Mouse (Mus musculus): ENCODE results near the gene Nit1. TPM values are rescaled to one million over a fixed set of nuclear protein-coding genes. Genes with fewer than 3 reads are reported as not detected.
"Not testable (repeated sequence)": the region's sequence is repeated elsewhere in the genome, so short reads cannot be mapped to it uniquely, and the experiment has no call there.

Gene Nit1
- polyA plus RNA-seq, 1 experiment = 34.7 TPM

DNA sequence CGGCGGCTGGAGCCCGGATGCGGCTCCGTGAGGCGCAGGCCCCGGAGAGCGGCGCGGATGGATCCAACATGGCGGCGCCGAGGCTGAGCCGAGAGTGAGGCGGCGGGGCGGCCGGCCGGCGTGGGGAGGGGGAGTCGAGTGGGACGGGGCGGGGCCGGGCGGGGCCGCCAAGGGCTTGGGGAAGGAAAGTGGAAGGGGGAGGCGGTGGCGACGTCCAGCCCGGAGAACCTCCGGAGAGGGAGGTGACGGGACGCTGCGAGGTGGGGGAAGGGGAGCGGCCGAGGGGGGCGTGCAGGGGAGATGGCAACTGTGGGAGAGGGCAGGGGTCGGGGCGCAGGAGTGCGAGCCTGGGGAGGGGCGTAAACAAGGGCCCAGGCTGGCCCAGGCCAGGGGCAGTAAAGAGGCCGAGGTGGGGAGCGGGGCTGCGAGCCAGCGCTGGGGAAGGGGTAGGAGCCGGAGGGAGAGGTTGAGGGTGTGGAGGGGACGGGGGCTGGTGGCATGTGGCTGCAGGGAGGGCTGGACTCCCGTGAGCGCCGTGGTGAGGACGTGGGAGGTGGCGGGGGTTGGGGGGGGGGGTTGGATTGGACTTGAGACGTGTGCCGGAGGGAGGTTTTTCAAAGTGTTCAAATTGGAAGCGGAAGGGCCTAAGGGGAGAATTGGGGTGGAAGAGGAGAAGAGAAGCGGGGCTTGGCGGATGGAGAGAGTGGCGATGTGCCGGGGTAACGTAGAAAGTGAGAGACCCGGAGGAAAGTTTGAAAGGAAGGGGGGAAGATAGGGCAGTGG lies 15.8 kb downstream of the Nit1 start:
- TF ChIP-seq CTCF (IDR thresholded peaks at IDR 0.05; ENCODE audit: low read depth, low read length) = no peak
- TF ChIP-seq POLR2A (IDR thresholded peaks at IDR 0.05; ENCODE audit: borderline replicate concordance, low read depth, low read length) = no peak
- Histone ChIP-seq H3K4me3 (ENCODE audit: insufficient read depth, low read length) (peak overlapping the region; percentile 88), H3K4me1 (ENCODE audit: control insufficient read depth, insufficient read depth, low read length) (peaks cover 27% of the 10 kb centered on the region), H3K27ac (ENCODE audit: insufficient read depth, low read depth, low read length) (peak overlapping the region; percentile 93)

DNA sequence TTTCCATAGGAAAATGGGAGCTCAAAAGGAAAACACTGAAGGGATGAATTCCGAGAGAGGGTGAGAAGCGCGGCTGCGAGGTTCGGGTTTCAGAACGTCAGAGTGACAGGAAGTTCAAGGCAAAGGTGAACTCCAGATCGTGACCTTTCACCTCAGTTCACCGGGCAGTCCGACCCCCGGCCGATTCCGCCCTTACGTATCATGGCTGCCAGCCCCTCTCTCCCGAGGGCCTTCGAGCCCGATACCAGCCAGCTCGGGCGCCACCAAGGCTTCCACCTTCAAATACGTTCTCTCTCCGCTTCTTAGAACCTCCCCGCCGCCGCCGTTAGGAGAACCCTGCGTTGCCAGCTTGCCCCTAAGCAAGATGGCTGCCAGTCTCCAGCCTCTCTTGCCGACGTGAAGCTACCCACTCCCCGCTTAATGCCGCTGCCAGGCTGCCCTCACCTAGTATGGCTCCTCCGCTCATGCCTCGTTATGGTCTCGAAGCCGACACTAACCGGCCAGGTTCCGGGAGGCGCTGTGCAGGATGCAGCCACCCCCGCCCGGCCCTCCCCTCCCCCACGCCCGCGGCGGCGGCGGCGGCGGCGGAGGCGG lies 16.5 kb downstream of the Nit1 start, which contains the start of gene Dedd:
Dedd (plus strand) TSS at position 307 of the 594 bp plus-strand sequence.
- peak within 1 kb of the TSS; percentile 88 for H3K4me3 ChIP-seq (ENCODE audit: insufficient read depth, low read length)
- no peak for TF ChIP-seq CTCF (IDR thresholded peaks at IDR 0.05; ENCODE audit: low read depth, low read length)
- peaks cover 27% of the 10 kb centered on the region for H3K4me1 ChIP-seq (ENCODE audit: control insufficient read depth, insufficient read depth, low read length)
- H3K27ac ChIP-seq (ENCODE audit: insufficient read depth, low read depth, low read length) = peak within 1 kb of the TSS; percentile 93

- H3K27ac ChIP-seq (ENCODE audit: insufficient read depth, low read depth, low read length) = peak overlapping the region; percentile 93
- H3K4me3 ChIP-seq (ENCODE audit: insufficient read depth, low read length) = peak overlapping the region; percentile 88
- peaks cover 27% of the 10 kb centered on the region for H3K4me1 ChIP-seq (ENCODE audit: control insufficient read depth, insufficient read depth, low read length)
- no peak for TF ChIP-seq POLR2A (IDR thresholded peaks at IDR 0.05; ENCODE audit: borderline replicate concordance, low read depth, low read length)
- TF ChIP-seq CTCF (IDR thresholded peaks at IDR 0.05; ENCODE audit: low read depth, low read length) = no peak
Measured at GRCm38 (mm10) chr1:171328244-171328643, 17.2 kb downstream of the Nit1 start.

DNA sequence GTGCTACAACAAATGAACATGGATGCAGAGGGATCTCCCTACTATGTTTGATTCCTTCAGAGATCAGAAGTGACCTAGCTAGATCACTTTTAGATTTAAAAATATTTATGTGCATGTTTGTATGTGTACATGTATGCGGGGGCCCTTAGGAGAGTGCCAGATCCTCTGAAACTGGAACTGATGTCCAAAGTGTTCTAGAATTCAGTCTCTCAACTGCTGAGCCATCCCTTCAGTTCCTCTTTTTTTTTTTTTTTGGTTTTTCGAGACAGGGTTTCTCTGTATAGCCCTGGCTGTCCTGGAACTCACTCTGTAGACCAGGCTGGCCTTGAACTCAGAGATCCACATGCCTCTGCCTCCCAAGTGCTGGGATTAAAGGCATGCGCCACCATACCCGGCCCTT lies 18.9 kb downstream of the Nit1 start:
- H3K4me3 ChIP-seq (ENCODE audit: insufficient read depth, low read length) = not testable (repeated sequence)
- H3K27ac ChIP-seq (ENCODE audit: insufficient read depth, low read depth, low read length) = 0 out of 2 replicates have a peak overlapping the region, but pooled peaks have one; percentile 6
- H3K4me1 ChIP-seq (ENCODE audit: control insufficient read depth, insufficient read depth, low read length) = peaks cover 31% of the 10 kb centered on the region

GRCm38 (mm10) chr1:171325571-171325970 lies 19.9 kb downstream of the Nit1 start:
- TF ChIP-seq CTCF (IDR thresholded peaks at IDR 0.05; ENCODE audit: low read depth, low read length) (no peak), POLR2A (IDR thresholded peaks at IDR 0.05; ENCODE audit: borderline replicate concordance, low read depth, low read length) (no peak)
- peaks cover 25% of the 10 kb centered on the region for H3K4me1 ChIP-seq (ENCODE audit: control insufficient read depth, insufficient read depth, low read length)

GRCm38 (mm10) chr1:171322012-171322411 lies 23.4 kb downstream of the Nit1 start:
- H3K4me3 ChIP-seq (ENCODE audit: insufficient read depth, low read length) = no peak overlapping the region
- peaks cover 18% of the 10 kb centered on the region for H3K4me1 ChIP-seq (ENCODE audit: control insufficient read depth, insufficient read depth, low read length)
- no peak overlapping the region for H3K27ac ChIP-seq (ENCODE audit: insufficient read depth, low read depth, low read length)
- TF ChIP-seq CTCF (IDR thresholded peaks at IDR 0.05; ENCODE audit: low read depth, low read length) (no peak), POLR2A (IDR thresholded peaks at IDR 0.05; ENCODE audit: borderline replicate concordance, low read depth, low read length) (no peak)

More at GRCm38 (mm10) chr1:171325571-171325970, 19.9 kb downstream of the Nit1 start:
- Histone ChIP-seq H3K4me3 (ENCODE audit: insufficient read depth, low read length) (no peak overlapping the region), H3K27ac (ENCODE audit: insufficient read depth, low read depth, low read length) (no peak overlapping the region)

GRCm38 (mm10) chr1:171321415-171321814 lies 24.0 kb downstream of the Nit1 start:
- TF ChIP-seq POLR2A (IDR thresholded peaks at IDR 0.05; ENCODE audit: borderline replicate concordance, low read depth, low read length) = no peak
- no peak for TF ChIP-seq CTCF (IDR thresholded peaks at IDR 0.05; ENCODE audit: low read depth, low read length)

DNA sequence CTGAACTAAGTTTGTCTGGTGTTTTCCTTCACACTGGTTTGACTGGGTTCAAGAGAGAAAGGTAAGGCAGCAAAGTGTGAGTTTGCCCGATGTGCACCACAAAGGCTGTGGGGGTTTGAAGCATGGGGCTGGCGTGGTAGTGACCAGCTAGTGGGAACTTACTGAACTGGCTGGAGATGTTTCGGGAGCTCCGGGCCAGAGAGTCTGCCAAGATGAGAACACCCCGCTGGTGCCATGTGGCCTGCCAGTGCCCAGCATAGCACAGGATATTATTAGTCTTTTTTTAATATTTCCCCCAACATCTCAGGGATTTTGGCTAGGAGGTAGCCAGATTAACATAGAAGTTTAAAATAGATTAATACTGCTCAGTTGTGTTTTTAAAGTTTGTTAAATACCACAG lies 25.3 kb downstream of the Nit1 start:
- TF ChIP-seq CTCF (IDR thresholded peaks at IDR 0.05; ENCODE audit: low read depth, low read length) (no peak), POLR2A (IDR thresholded peaks at IDR 0.05; ENCODE audit: borderline replicate concordance, low read depth, low read length) (no peak)
- H3K27ac ChIP-seq (ENCODE audit: insufficient read depth, low read depth, low read length) = no peak overlapping the region
- no peak overlapping the region for H3K4me3 ChIP-seq (ENCODE audit: insufficient read depth, low read length)
- H3K4me1 ChIP-seq (ENCODE audit: control insufficient read depth, insufficient read depth, low read length) = peaks cover 5% of the 10 kb centered on the region

More at GRCm38 (mm10) chr1:171321415-171321814, 24.0 kb downstream of the Nit1 start:
- Histone ChIP-seq H3K4me3 (ENCODE audit: insufficient read depth, low read length) (no peak overlapping the region), H3K4me1 (ENCODE audit: control insufficient read depth, insufficient read depth, low read length) (peaks cover 15% of the 10 kb centered on the region), H3K27ac (ENCODE audit: insufficient read depth, low read depth, low read length) (no peak overlapping the region)

GRCm38 (mm10) chr1:171319748-171320147 lies 25.7 kb downstream of the Nit1 start:
- no peak for TF ChIP-seq CTCF (IDR thresholded peaks at IDR 0.05; ENCODE audit: low read depth, low read length)
- TF ChIP-seq POLR2A (IDR thresholded peaks at IDR 0.05; ENCODE audit: borderline replicate concordance, low read depth, low read length) = no peak
- Histone ChIP-seq H3K27ac (ENCODE audit: insufficient read depth, low read depth, low read length) (no peak overlapping the region), H3K4me1 (ENCODE audit: control insufficient read depth, insufficient read depth, low read length) (peaks cover 5% of the 10 kb centered on the region), H3K4me3 (ENCODE audit: insufficient read depth, low read length) (no peak overlapping the region)

GRCm38 (mm10) chr1:171309321-171309720 lies 36.1 kb downstream of the Nit1 start:
- H3K27ac ChIP-seq (ENCODE audit: insufficient read depth, low read depth, low read length) = no peak overlapping the region
- no peaks in the 10 kb centered on the region for H3K4me1 ChIP-seq (ENCODE audit: control insufficient read depth, insufficient read depth, low read length)
- no peak for TF ChIP-seq CTCF (IDR thresholded peaks at IDR 0.05; ENCODE audit: low read depth, low read length)
- no peak for TF ChIP-seq POLR2A (IDR thresholded peaks at IDR 0.05; ENCODE audit: borderline replicate concordance, low read depth, low read length)

DNA sequence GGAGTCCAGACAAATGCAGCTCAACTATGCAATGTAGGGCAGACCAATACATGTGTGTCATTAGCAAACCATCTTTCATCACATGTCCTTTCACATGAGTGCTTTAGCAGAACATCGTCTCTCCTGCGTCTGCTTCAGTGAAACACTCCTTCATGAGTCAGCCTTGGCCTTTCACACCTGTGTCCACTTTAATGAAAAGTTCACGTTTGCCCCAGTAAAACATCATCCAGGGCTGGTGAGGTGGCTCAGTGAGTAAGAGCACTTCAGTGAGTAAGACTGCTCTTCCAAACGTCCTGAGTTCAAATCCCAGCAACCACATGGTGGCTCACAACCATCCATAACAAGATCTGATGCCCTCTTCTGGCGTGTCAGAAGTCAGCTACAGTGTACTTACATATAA lies 39.3 kb downstream of the Nit1 start:
- H3K4me3 ChIP-seq (ENCODE audit: insufficient read depth, low read length); H3K4me1 ChIP-seq (ENCODE audit: control insufficient read depth, insufficient read depth, low read length); H3K27ac ChIP-seq (ENCODE audit: insufficient read depth, low read depth, low read length): not testable (repeated sequence)

More at GRCm38 (mm10) chr1:171309321-171309720, 36.1 kb downstream of the Nit1 start:
- no peak overlapping the region for H3K4me3 ChIP-seq (ENCODE audit: insufficient read depth, low read length)
